Mouse (Mus musculus) ES-E14 (cell line): ENCODE results near the gene Gm36210.

Experiments used
- CHD2 ChIP-seq: IDR thresholded peaks from 2 replicates; pipeline ENCODE4 v1.6.1; 2014; ENCODE audit warnings: mild to moderate bottlenecking, low read depth, low read length, inconsistent platforms
- HCFC1 ChIP-seq: IDR thresholded peaks from 2 replicates; pipeline ENCODE4 v1.6.1; 2012; ENCODE audit warnings: low read length, inconsistent platforms, borderline replicate concordance; ENCODE audit not compliant: insufficient read depth
- ZNF384 ChIP-seq: IDR thresholded peaks from 2 replicates; pipeline ENCODE4 v1.6.1; 2012; ENCODE audit warnings: low read depth, low read length, inconsistent platforms

DNA sequence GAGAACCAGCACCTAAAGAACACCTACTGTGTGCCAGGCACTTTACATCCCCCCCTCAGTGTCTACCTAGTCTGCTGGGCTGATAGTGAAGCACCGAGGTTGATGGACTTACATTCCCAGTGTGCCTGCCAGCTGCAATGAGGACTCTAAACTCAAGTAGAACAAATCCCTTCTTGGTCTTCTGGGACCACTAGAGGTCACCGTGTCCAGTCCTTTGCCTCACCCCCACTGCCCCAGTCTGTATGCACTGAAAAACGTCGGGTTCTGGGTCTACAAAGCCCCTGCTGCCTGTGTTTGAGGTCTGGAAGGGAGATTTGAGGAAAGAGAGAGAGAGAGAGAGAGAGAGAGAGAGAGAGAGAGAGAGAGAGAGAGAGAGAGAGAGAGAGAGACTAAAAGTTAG, 18.2 kb upstream of the Gm36210 start:
- TF ChIP-seq CHD2 = no peak
- no peak for TF ChIP-seq HCFC1
- TF ChIP-seq ZNF384 = no peak
